Mouse (Mus musculus): Measurements from ENCODE around the gene Clcnkb.

Clcnkb gene

GRCm38 (mm10) chr4:141357811-141358210, 58.0 kb downstream of the Clcnkb start:
- DNase-seq (ENCODE audit: low spot score), result no peak

All from testis, postnatal 14 days (tissue).